Mouse (Mus musculus): ENCODE measurements around the gene Cenpq. TPM values are rescaled to one million over a fixed set of nuclear protein-coding genes. Genes with fewer than 3 reads are reported as not detected.

The Cenpq gene
- total RNA-seq, 2 experiments from 2014 or later, result 3.7 to 4.9 TPM

DNA sequence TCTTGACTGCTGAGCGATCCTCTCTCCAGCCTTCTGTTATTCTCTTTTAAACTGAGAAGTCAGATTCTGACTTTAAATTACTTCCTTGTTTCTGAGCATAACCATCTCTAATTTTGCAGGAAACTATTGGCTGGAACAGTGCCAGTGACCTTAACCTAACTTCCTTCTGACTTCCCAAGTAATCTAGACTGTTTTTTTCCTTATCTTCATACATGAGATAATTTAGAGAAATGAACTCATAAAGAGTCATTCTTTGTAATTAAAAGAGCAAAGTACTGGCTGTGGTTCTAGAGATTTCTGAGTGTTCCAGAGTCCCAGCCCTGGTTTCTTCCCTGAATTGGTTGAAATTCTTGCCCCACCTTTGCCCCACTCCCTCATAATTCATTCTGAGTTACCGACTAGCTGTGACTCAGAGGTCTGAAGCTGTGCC, 61.2 kb downstream of the Cenpq start:
- intact Hi-C loops (cut with DNase I), result no loop called here
- DNase-seq (ENCODE audit: low spot score in 2 of 2), result no peak

Other genes starting within 250 kb of the Cenpq start
- gene Esp1, start 207.9 kb downstream of the Cenpq start, total RNA-seq (2021), result not detected
- gene Crisp2, start 128.0 kb downstream of the Cenpq start, total RNA-seq (2021), result not detected
- not detected for gene Rhag, start 123.9 kb downstream of the Cenpq start, total RNA-seq (2021)
- not detected for gene 9130008F23Rik, start 54.5 kb downstream of the Cenpq start, total RNA-seq (2021)
- gene Glyatl3, start 20.7 kb downstream of the Cenpq start, total RNA-seq (2021), result not detected
- 10 to 100 TPM; 34.0 to 44.5 TPM for gene Mut, start 362 bp downstream of the Cenpq start, total RNA-seq (2021)